Mouse (Mus musculus) hindbrain, embryonic 15.5 days (tissue): ENCODE data around the gene Olfr545. TPM values are rescaled to one million over a fixed set of nuclear protein-coding genes. Genes with fewer than 3 reads are reported as not detected.
"Not testable (repeated sequence)": the region's sequence is repeated elsewhere in the genome, so short reads cannot be mapped to it uniquely, and the experiment has no call there.

Experiments used
- ATAC-seq: fragments of 200-750 bp; cut with Nextera tagmentation; 2 replicates; pipeline ENCODE4 v1.8.0; 2017; ENCODE audit warnings: low read depth, moderate number of reproducible peaks, moderate TSS enrichment; ENCODE audit not compliant: low FRiP score
- H3K27ac ChIP-seq: fragments of 300-500 bp; sonication (generic); replicated peaks from 2 replicates; pipeline ENCODE4 v1.5.1; 2015; ENCODE audit warnings: mild to moderate bottlenecking, inconsistent platforms
- H3K27me3 ChIP-seq: fragments of 300-500 bp; sonication (generic); 2 replicates; pipeline ENCODE4 v1.6.1; 2015; ENCODE audit warnings: control low read depth, inconsistent platforms
- H3K36me3 ChIP-seq: fragments of 300-500 bp; sonication (generic); 2 replicates; pipeline ENCODE4 v1.6.1; 2015; ENCODE audit warnings: control low read depth, inconsistent platforms
- H3K4me1 ChIP-seq: fragments of 300-500 bp; sonication (generic); replicated peaks from 2 replicates; pipeline ENCODE4 v1.6.1; 2015; ENCODE audit warnings: control low read depth, inconsistent platforms
- H3K4me2 ChIP-seq: fragments of 300-500 bp; sonication (generic); 2 replicates; pipeline ENCODE4 v1.6.1; 2015; ENCODE audit warnings: moderate library complexity, mild to moderate bottlenecking, inconsistent platforms
- H3K4me3 ChIP-seq: fragments of 300-500 bp; sonication (generic); 2 replicates; pipeline ENCODE4 v1.5.1; 2015; ENCODE audit warnings: mild to moderate bottlenecking, inconsistent platforms
- H3K9ac ChIP-seq: fragments of 300-500 bp; sonication (generic); 2 replicates; pipeline ENCODE4 v1.6.1; 2015; ENCODE audit warnings: inconsistent platforms
- H3K9me3 ChIP-seq: fragments of 300-500 bp; sonication (generic); 2 replicates; pipeline ENCODE4 v1.6.1; 2016; ENCODE audit warnings: control low read depth, inconsistent platforms
- WGBS: fragments of 180-500 bp; shearing (Covaris S2); methylation state at CpG from one replicate; pipeline ENCODE4 v1.1.7; 2015; 5-methylcytosine and 5-hydroxymethylcytosine counted together
- polyA plus RNA-seq: library from polyadenylated mRNA; unstranded; fragments of >200 nt; fragmentation: Nextera tagmentation; extraction: Ambion mirVana; gene quantifications from 2 replicates; pipeline ENCODE4 v1.2.1, GENCODE M21; 2015

Gene Olfr545
- polyA plus RNA-seq, 1 experiment from 2014 or later, result 0.25 TPM

GRCm38 (mm10) chr7:102508066-102508465 lies 8.7 kb upstream of the Olfr545 start:
- Histone ChIP-seq H3K4me3 (no peak overlapping the region), H3K9me3 (no peaks in the 10 kb centered on the region), H3K27me3 (no peaks in the 10 kb centered on the region), H3K4me2 (no peak overlapping the region), H3K36me3 (no peaks in the 10 kb centered on the region), H3K4me1 (peaks cover 3% of the 10 kb centered on the region; the same call in 1 of the 2 replicates), H3K9ac (no peak overlapping the region), H3K27ac (no peak overlapping the region)
- 91% methylated on average over 9 of the region's 9 CpGs for WGBS
- ATAC-seq, result no peak

- Histone ChIP-seq H3K27ac (no peak overlapping the region), H3K9ac (no peak overlapping the region), H3K36me3 (no peaks in the 10 kb centered on the region), H3K4me2 (no peak overlapping the region), H3K4me3 (no peak overlapping the region), H3K4me1 (no peaks in the 10 kb centered on the region), H3K27me3 (no peaks in the 10 kb centered on the region), H3K9me3 (no peaks in the 10 kb centered on the region)
- 43% methylated on average over 3 of the region's 3 CpGs for WGBS
- peak; percentile 88 for ATAC-seq
Measured at GRCm38 (mm10) chr7:102506848-102507247, 7.5 kb upstream of the Olfr545 start.

GRCm38 (mm10) chr7:102501986-102502385 lies 2.6 kb upstream of the Olfr545 start:
- 81% methylated on average over 5 of the region's 5 CpGs for WGBS

GRCm38 (mm10) chr7:102494416-102494815 lies 5.0 kb downstream of the Olfr545 start:
- H3K4me2 ChIP-seq, H3K27me3 ChIP-seq, H3K36me3 ChIP-seq, H3K9me3 ChIP-seq, H3K9ac ChIP-seq, H3K4me1 ChIP-seq, H3K4me3 ChIP-seq, H3K27ac ChIP-seq, ATAC-seq: not testable (repeated sequence)
- 54% methylated on average over 7 of the region's 7 CpGs for WGBS

More at GRCm38 (mm10) chr7:102501986-102502385, 2.6 kb upstream of the Olfr545 start:
- H3K4me3 ChIP-seq, result no peak overlapping the region
- H3K27ac ChIP-seq, result no peak overlapping the region
- H3K36me3 ChIP-seq, result no peaks in the 10 kb centered on the region
- no peaks in the 10 kb centered on the region for H3K9me3 ChIP-seq
- no peaks in the 10 kb centered on the region for H3K27me3 ChIP-seq
- H3K9ac ChIP-seq, result no peak overlapping the region
- no peaks in the 10 kb centered on the region for H3K4me1 ChIP-seq
- H3K4me2 ChIP-seq, result no peak overlapping the region
- ATAC-seq, result no peak

- no peaks in the 10 kb centered on the region for H3K27me3 ChIP-seq
- WGBS, result 47% methylated on average over 1 of the region's 1 CpGs
- H3K27ac ChIP-seq, result no peak within 1 kb of the TSS
- H3K4me2 ChIP-seq, result no peak within 1 kb of the TSS
- no peak within 1 kb of the TSS for H3K4me3 ChIP-seq
- no peaks in the 10 kb centered on the region for H3K9me3 ChIP-seq
- no peaks in the 10 kb centered on the region for H3K4me1 ChIP-seq
- no peaks in the 10 kb centered on the region for H3K36me3 ChIP-seq
- no peak for ATAC-seq
- no peak within 1 kb of the TSS for H3K9ac ChIP-seq
Measured at GRCm38 (mm10) chr7:102488161-102488560, 11.2 kb downstream of the Olfr545 start, which contains the start of gene Olfr544. Gene Olfr544, minus strand, starts transcription at chr7:102488313.

GRCm38 (mm10) chr7:102486105-102486504 lies 13.3 kb downstream of the Olfr545 start:
- H3K4me2 ChIP-seq, result no peak overlapping the region
- H3K27me3 ChIP-seq, result no peaks in the 10 kb centered on the region
- no peak for ATAC-seq
- H3K27ac ChIP-seq, result no peak overlapping the region
- H3K4me1 ChIP-seq, result no peaks in the 10 kb centered on the region
- no peaks in the 10 kb centered on the region for H3K9me3 ChIP-seq
- H3K9ac ChIP-seq, result no peak overlapping the region
- 81% methylated on average over 1 of the region's 1 CpGs for WGBS
- no peaks in the 10 kb centered on the region for H3K36me3 ChIP-seq
- no peak overlapping the region for H3K4me3 ChIP-seq

- H3K4me1 ChIP-seq, H3K27ac ChIP-seq, H3K9me3 ChIP-seq, H3K9ac ChIP-seq, ATAC-seq, H3K27me3 ChIP-seq, H3K36me3 ChIP-seq, H3K4me3 ChIP-seq, H3K4me2 ChIP-seq: not testable (repeated sequence)
- WGBS, result 68% methylated on average over 8 of the region's 8 CpGs
Measured at GRCm38 (mm10) chr7:102484766-102485165, 14.6 kb downstream of the Olfr545 start.

GRCm38 (mm10) chr7:102483665-102484064 lies 15.7 kb downstream of the Olfr545 start:
- Histone ChIP-seq H3K4me2 (no peak overlapping the region), H3K27ac (no peak overlapping the region), H3K36me3 (no peaks in the 10 kb centered on the region), H3K9me3 (no peaks in the 10 kb centered on the region), H3K9ac (no peak overlapping the region), H3K4me3 (no peak overlapping the region), H3K27me3 (no peaks in the 10 kb centered on the region), H3K4me1 (no peaks in the 10 kb centered on the region)
- WGBS, result 95% methylated on average over 2 of the region's 2 CpGs
- ATAC-seq, result no peak

- no peaks in the 10 kb centered on the region for H3K4me1 ChIP-seq
- no peak within 1 kb of the TSS for H3K27ac ChIP-seq
- no peak within 1 kb of the TSS for H3K4me3 ChIP-seq
- H3K9me3 ChIP-seq, result no peaks in the 10 kb centered on the region
- no peak for ATAC-seq
- H3K36me3 ChIP-seq, result no peaks in the 10 kb centered on the region
- H3K4me2 ChIP-seq, result no peak within 1 kb of the TSS
- H3K27me3 ChIP-seq, result no peaks in the 10 kb centered on the region
- no peak within 1 kb of the TSS for H3K9ac ChIP-seq
- 97% methylated on average over 4 of the region's 4 CpGs for WGBS
Measured at GRCm38 (mm10) chr7:102481579-102481978, 17.8 kb downstream of the Olfr545 start, which contains the start of gene Olfr543. Gene Olfr543, minus strand, starts transcription at chr7:102481679.

GRCm38 (mm10) chr7:102480821-102481220 lies 18.6 kb downstream of the Olfr545 start:
- Histone ChIP-seq H3K36me3 (no peaks in the 10 kb centered on the region), H3K4me2 (no peak overlapping the region), H3K4me1 (no peaks in the 10 kb centered on the region), H3K27ac (no peak overlapping the region), H3K4me3 (no peak overlapping the region), H3K9me3 (no peaks in the 10 kb centered on the region), H3K27me3 (no peaks in the 10 kb centered on the region), H3K9ac (no peak overlapping the region)
- 95% methylated on average over 4 of the region's 4 CpGs for WGBS
- no peak for ATAC-seq

GRCm38 (mm10) chr7:102479368-102480078 lies 19.9 kb downstream of the Olfr545 start:
- Histone ChIP-seq H3K27ac (no peak overlapping the region), H3K4me2 (no peak overlapping the region), H3K36me3 (no peaks in the 10 kb centered on the region), H3K4me3 (no peak overlapping the region), H3K4me1 (no peaks in the 10 kb centered on the region), H3K9me3 (no peaks in the 10 kb centered on the region), H3K9ac (no peak overlapping the region), H3K27me3 (no peaks in the 10 kb centered on the region)
- ATAC-seq, result no peak
- WGBS, result 78% methylated on average over 5 of the region's 5 CpGs

- WGBS, result 89% methylated on average over 3 of the region's 3 CpGs
- no peak overlapping the region for H3K4me2 ChIP-seq
- no peaks in the 10 kb centered on the region for H3K36me3 ChIP-seq
- no peak overlapping the region for H3K9ac ChIP-seq
- no peak for ATAC-seq
- no peaks in the 10 kb centered on the region for H3K9me3 ChIP-seq
- H3K27me3 ChIP-seq, result no peaks in the 10 kb centered on the region
- no peak overlapping the region for H3K4me3 ChIP-seq
- H3K27ac ChIP-seq, result no peak overlapping the region
- H3K4me1 ChIP-seq, result no peaks in the 10 kb centered on the region
Measured at GRCm38 (mm10) chr7:102478926-102479325, 20.4 kb downstream of the Olfr545 start.

- H3K9ac ChIP-seq, result no peak overlapping the region
- WGBS, result 90% methylated on average over 4 of the region's 4 CpGs
- no peaks in the 10 kb centered on the region for H3K4me1 ChIP-seq
- no peak overlapping the region for H3K4me3 ChIP-seq
- no peaks in the 10 kb centered on the region for H3K36me3 ChIP-seq
- H3K27ac ChIP-seq, result no peak overlapping the region
- H3K27me3 ChIP-seq, result no peaks in the 10 kb centered on the region
- H3K9me3 ChIP-seq, result no peaks in the 10 kb centered on the region
- H3K4me2 ChIP-seq, result no peak overlapping the region
- no peak for ATAC-seq
Measured at GRCm38 (mm10) chr7:102478425-102478824, 20.9 kb downstream of the Olfr545 start.
